Mouse (Mus musculus) heart, embryonic 13.5 days (tissue): ENCODE measurements at regions not wholly inside any gene's neighbourhood (a gene's known extent, or its start where the extent isn't known, plus 50 kb on each side); places are given as distances from the start of the nearest gene placed in this dataset.

Experiments
- ATAC-seq: fragments of 200-750 bp; cut with Nextera tagmentation; 2 replicates; pipeline ENCODE4 v1.8.0; 2017; ENCODE audit warnings: moderate TSS enrichment; ENCODE audit not compliant: insufficient number of reproducible peaks, low FRiP score, low TSS enrichment; ENCODE audit errors: extremely low read depth
- H3K27ac ChIP-seq: fragments of 300-500 bp; sonication (generic); replicated peaks from 2 replicates; pipeline ENCODE4 v1.5.1; 2015; ENCODE audit warnings: moderate library complexity, mild to moderate bottlenecking, inconsistent platforms
- H3K27me3 ChIP-seq: fragments of 300-500 bp; sonication (generic); replicated peaks from 2 replicates; pipeline ENCODE4 v1.6.1; 2015; ENCODE audit warnings: mild to moderate bottlenecking, inconsistent platforms
- H3K36me3 ChIP-seq: fragments of 300-500 bp; sonication (generic); 2 replicates; pipeline ENCODE4 v1.6.1; 2015; ENCODE audit warnings: mild to moderate bottlenecking, inconsistent platforms
- H3K4me1 ChIP-seq: fragments of 300-500 bp; sonication (generic); 2 replicates; pipeline ENCODE4 v1.6.1; 2015; ENCODE audit warnings: inconsistent platforms
- H3K4me2 ChIP-seq: fragments of 300-500 bp; sonication (generic); 2 replicates; pipeline ENCODE4 v1.6.1; 2015; ENCODE audit warnings: inconsistent platforms, mild to moderate bottlenecking, moderate library complexity
- H3K4me3 ChIP-seq: fragments of 300-500 bp; sonication (generic); 2 replicates; pipeline ENCODE4 v1.5.1; 2015; ENCODE audit warnings: moderate library complexity, mild to moderate bottlenecking, inconsistent platforms
- H3K9ac ChIP-seq: fragments of 300-500 bp; sonication (generic); 2 replicates; pipeline ENCODE4 v1.6.1; 2015; ENCODE audit warnings: inconsistent platforms, mild to moderate bottlenecking, moderate library complexity
- H3K9me3 ChIP-seq: fragments of 300-500 bp; sonication (generic); 2 replicates; pipeline ENCODE4 v1.6.1; 2016; ENCODE audit warnings: inconsistent platforms
- WGBS: fragments of 180-500 bp; shearing (Covaris S2); methylation state at CpG from one replicate; pipeline ENCODE4 v1.1.7; 2015; ENCODE audit warnings: mixed read lengths; 5-methylcytosine and 5-hydroxymethylcytosine counted together

DNA sequence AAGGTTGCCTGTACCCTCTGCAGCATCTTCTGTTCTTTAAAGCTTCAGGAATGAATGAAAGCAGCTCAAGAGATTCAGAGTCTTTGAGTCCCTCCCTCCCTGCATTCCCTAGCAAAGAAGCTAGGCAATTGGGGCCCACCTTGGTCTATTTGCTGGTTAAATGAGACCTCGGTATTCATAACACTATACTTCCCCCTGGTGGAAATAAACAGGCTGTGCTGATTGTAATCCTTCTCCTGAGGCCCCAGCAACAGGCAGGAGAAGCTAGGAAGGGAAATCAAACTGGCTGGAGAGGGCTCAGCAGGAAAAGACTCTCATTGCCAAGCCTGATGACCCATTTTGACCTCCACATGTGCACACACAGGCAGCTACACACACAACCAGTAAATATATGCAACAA, 137.1 kb downstream of the Sh3bp4 start:
- H3K27me3 ChIP-seq = 0 out of 2 replicates have a peak, but pooled peaks cover 3% of the 10 kb centered on the region
- no peak for ATAC-seq
- no peaks in the 10 kb centered on the region for H3K36me3 ChIP-seq
- H3K9ac ChIP-seq = no peak overlapping the region
- H3K27ac ChIP-seq = no peak overlapping the region
- no peaks in the 10 kb centered on the region for H3K9me3 ChIP-seq
- 0% methylated on average over 1 of the region's 1 CpGs for WGBS
- H3K4me3 ChIP-seq = no peak overlapping the region
- no peaks in the 10 kb centered on the region for H3K4me1 ChIP-seq
- no peak overlapping the region for H3K4me2 ChIP-seq

DNA sequence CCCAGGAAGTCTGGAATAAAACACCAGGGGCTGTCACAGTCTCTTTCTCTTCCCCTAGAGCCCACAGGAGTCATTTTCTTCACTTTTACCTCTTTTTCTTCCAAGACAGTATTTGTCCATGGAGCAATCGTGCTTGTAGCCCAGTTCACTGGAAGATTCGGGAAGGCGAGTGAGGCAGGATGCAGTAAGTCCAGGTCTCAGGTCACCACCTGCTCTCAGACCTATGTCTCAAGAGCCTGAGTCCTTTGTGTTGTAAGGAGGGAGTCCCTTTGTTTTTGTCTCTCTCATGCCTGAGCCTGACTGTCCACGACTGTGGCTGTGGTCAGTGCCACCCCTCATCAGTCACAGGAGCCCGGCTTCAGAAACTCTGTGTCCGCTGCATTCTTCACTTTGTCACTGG, 140.9 kb downstream of the Sh3bp4 start:
- no peak overlapping the region for H3K9ac ChIP-seq
- H3K27ac ChIP-seq = no peak overlapping the region
- ATAC-seq = no peak
- H3K27me3 ChIP-seq = 0 out of 2 replicates have a peak, but pooled peaks cover 3% of the 10 kb centered on the region
- no peaks in the 10 kb centered on the region for H3K36me3 ChIP-seq
- no peak overlapping the region for H3K4me2 ChIP-seq
- 83% methylated on average over 6 of the region's 6 CpGs for WGBS
- no peaks in the 10 kb centered on the region for H3K4me1 ChIP-seq
- no peak overlapping the region for H3K4me3 ChIP-seq
- H3K9me3 ChIP-seq = no peaks in the 10 kb centered on the region

DNA sequence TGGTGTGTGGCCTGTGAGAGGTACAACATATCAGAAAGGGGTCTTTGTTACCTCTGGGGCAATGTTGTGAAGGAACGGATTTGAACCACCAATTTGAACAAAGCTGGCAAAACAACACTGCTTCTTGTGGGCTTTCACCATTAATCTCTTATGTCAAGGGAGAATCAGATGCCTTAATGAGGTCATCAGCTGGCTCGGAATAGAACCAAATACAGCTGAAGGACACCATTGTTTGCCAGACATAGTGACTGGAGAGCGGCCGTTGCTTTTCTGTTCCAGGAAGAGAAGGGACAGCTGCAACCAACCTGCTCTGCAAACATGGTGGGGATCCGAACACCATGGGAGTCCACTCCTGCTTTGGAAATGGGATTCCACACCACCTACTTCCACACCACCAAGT, 158.2 kb downstream of the Sh3bp4 start:
- H3K27ac ChIP-seq = no peak overlapping the region
- 0 out of 2 replicates have a peak, but pooled peaks cover 4% of the 10 kb centered on the region for H3K27me3 ChIP-seq
- no peak overlapping the region for H3K4me2 ChIP-seq
- peaks cover 12% of the 10 kb centered on the region for H3K9me3 ChIP-seq
- 67% methylated on average over 5 of the region's 5 CpGs for whole genome bisulfite sequencing
- no peaks in the 10 kb centered on the region for H3K36me3 ChIP-seq
- peaks cover 5% of the 10 kb centered on the region; the same call in 1 of the 2 replicates for H3K4me1 ChIP-seq
- no peak overlapping the region for H3K4me3 ChIP-seq
- H3K9ac ChIP-seq = no peak overlapping the region
- ATAC-seq = no peak

DNA sequence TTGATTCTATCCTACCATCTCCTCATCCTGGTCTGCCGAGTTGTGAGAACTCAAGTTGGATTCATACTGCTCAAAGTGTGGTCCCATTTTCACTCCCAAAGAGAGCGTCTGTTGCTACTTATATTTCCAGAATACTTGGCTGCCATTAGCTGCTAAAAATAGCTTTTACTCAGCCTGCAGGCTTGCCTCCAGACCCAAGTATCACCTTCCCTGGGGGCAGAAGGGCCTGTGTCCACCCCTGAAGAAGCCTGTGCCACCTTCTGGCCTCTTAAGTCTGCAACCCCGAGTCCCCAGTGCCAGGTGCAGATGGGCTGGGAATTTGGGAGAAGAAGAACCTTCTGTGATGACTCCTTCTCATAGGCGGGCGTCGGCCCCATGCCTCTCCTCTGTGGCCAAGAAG, 161.5 kb downstream of the Sh3bp4 start:
- H3K9ac ChIP-seq = no peak overlapping the region
- H3K4me2 ChIP-seq = no peak overlapping the region
- H3K27ac ChIP-seq = no peak overlapping the region
- no peaks in the 10 kb centered on the region for H3K36me3 ChIP-seq
- peaks cover under 1% of the 10 kb centered on the region; the same call in 1 of the 2 replicates for H3K9me3 ChIP-seq
- H3K27me3 ChIP-seq = 0 out of 2 replicates have a peak, but pooled peaks cover 9% of the 10 kb centered on the region
- no peak for ATAC-seq
- WGBS = 71% methylated on average over 6 of the region's 6 CpGs
- no peak overlapping the region for H3K4me3 ChIP-seq
- H3K4me1 ChIP-seq = peaks cover 5% of the 10 kb centered on the region; the same call in 1 of the 2 replicates

DNA sequence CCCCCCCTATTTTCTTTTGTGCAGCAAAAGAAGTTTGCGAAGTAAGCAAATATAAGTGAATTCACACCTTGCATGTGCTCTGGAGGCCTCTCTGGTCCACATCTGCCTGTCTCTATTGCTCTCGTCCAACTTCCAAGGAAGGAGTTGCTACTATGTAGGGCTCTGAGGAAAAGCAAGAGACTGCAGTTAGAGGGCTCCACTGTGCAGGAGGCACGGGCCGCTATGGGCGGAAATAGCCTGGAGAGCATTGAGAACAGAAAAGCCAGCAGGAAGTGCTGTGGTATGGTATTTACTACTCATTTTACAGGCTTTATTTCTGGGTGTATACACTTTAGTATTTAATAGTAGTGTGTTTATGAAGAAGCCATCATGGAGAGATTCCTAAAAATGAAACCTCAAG, 162.2 kb downstream of the Sh3bp4 start:
- Histone ChIP-seq H3K27me3 (peaks cover 10% of the 10 kb centered on the region; the same call in 1 of the 2 replicates), H3K4me2 (no peak overlapping the region), H3K36me3 (no peaks in the 10 kb centered on the region), H3K4me3 (no peak overlapping the region), H3K9ac (no peak overlapping the region), H3K27ac (no peak overlapping the region), H3K4me1 (peaks cover 5% of the 10 kb centered on the region; the same call in 1 of the 2 replicates), H3K9me3 (no peaks in the 10 kb centered on the region)
- no peak for ATAC-seq
- 57% methylated on average over 5 of the region's 5 CpGs for WGBS

DNA sequence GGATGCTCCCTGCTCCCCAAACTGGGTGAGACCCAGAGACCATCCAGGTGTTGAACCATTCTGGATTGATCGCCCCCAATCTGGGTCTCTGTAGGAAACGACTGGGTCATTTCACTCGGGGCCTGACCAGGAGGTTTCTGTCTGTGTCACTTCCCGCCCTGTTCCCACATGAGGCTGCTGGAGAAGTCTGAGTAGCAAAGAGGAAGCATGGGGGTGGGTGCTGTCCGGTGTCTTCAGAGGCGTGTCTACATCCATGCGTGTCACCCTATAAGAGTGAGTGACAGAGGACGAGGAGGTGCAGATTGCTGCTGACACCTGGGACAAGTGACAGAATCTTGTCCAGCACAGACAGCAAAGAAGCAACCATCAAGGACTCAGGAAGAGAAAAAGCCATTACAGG, 164.7 kb downstream of the Sh3bp4 start:
- no peak overlapping the region for H3K4me2 ChIP-seq
- 42% methylated on average over 8 of the region's 8 CpGs for WGBS
- H3K27me3 ChIP-seq = peaks cover 13% of the 10 kb centered on the region; the same call in 1 of the 2 replicates
- H3K9me3 ChIP-seq = no peaks in the 10 kb centered on the region
- peaks cover 5% of the 10 kb centered on the region; the same call in 1 of the 2 replicates for H3K4me1 ChIP-seq
- no peaks in the 10 kb centered on the region for H3K36me3 ChIP-seq
- H3K4me3 ChIP-seq = no peak overlapping the region
- no peak for ATAC-seq
- H3K9ac ChIP-seq = no peak overlapping the region
- H3K27ac ChIP-seq = no peak overlapping the region

DNA sequence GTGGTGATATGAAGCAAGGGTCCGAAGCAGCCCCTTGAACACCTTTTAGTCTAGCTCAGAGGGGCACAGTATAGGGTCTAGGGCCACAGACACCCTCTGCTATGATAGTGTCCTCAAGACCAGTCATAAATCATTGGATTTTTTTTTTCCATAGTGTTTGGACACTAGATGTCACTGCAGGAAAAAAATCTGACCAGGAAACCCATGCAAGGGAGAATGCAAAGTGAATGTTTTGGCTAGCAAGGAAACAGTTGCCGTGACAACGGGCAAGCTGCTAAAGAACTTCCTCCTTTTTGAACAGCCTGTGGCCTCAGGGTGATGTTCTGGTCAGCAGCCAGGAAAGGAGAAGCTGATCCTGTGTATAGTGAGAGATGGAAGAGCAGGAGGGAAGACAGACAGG, 165.1 kb downstream of the Sh3bp4 start:
- Histone ChIP-seq H3K4me1 (peaks cover 5% of the 10 kb centered on the region; the same call in 1 of the 2 replicates), H3K4me3 (no peak overlapping the region), H3K9ac (no peak overlapping the region), H3K9me3 (no peaks in the 10 kb centered on the region), H3K36me3 (no peaks in the 10 kb centered on the region), H3K27me3 (peaks cover 13% of the 10 kb centered on the region; the same call in 1 of the 2 replicates), H3K4me2 (no peak overlapping the region), H3K27ac (no peak overlapping the region)
- no peak for ATAC-seq
- 28% methylated on average over 3 of the region's 3 CpGs for WGBS

DNA sequence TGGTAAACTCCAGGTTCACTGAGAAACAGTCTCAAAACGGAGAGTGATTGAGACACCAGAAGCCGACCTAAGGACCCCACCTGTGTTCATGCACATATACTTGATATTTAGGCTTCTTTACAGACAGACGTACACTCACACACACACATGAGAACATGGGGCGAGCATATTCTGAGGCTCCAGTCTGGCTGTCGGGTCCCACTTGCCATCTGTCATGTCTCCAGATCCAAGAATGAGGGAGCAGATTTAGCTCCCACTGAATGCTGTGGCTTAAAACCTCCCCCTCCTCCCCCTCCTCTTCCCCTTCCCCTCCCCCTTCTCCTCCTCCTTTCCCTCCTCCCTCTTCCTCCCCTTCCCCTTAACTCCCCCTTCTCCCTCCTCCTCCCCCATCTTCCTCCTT, 167.5 kb downstream of the Sh3bp4 start:
- no peaks in the 10 kb centered on the region for H3K4me1 ChIP-seq
- H3K27me3 ChIP-seq = peaks cover 13% of the 10 kb centered on the region; the same call in 1 of the 2 replicates
- no peak for ATAC-seq
- no peak overlapping the region for H3K27ac ChIP-seq
- H3K9ac ChIP-seq = no peak overlapping the region
- WGBS = 63% methylated on average over 5 of the region's 5 CpGs
- no peak overlapping the region for H3K4me3 ChIP-seq
- H3K4me2 ChIP-seq = no peak overlapping the region
- H3K36me3 ChIP-seq = no peaks in the 10 kb centered on the region
- no peaks in the 10 kb centered on the region for H3K9me3 ChIP-seq

DNA sequence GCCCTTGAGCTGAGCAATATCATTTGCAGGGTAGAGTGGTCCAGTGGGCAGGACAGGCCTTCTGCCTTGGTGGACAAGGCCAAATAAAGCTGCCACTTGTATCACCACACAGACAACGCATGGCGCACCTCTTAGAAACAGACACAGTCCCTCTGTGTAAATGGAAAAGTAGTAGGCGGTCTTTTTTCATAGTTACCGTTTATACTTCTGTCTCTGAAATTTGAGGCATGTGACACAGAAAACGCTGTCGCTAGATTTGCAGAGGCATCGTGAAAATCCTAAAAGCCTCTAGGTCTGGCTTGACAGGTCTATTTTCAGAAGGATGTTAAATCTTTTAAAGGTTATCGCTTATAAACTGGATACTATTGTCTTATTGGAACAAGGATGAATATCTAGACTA, 174.4 kb downstream of the Sh3bp4 start:
- H3K36me3 ChIP-seq = no peaks in the 10 kb centered on the region
- no peak overlapping the region for H3K9ac ChIP-seq
- H3K9me3 ChIP-seq = peaks cover 12% of the 10 kb centered on the region; the same call in 1 of the 2 replicates
- no peak overlapping the region for H3K27ac ChIP-seq
- 0 out of 2 replicates have a peak, but pooled peaks cover 4% of the 10 kb centered on the region for H3K27me3 ChIP-seq
- no peak overlapping the region for H3K4me3 ChIP-seq
- ATAC-seq = no peak
- WGBS = 83% methylated on average over 8 of the region's 8 CpGs
- H3K4me1 ChIP-seq = no peaks in the 10 kb centered on the region
- no peak overlapping the region for H3K4me2 ChIP-seq

DNA sequence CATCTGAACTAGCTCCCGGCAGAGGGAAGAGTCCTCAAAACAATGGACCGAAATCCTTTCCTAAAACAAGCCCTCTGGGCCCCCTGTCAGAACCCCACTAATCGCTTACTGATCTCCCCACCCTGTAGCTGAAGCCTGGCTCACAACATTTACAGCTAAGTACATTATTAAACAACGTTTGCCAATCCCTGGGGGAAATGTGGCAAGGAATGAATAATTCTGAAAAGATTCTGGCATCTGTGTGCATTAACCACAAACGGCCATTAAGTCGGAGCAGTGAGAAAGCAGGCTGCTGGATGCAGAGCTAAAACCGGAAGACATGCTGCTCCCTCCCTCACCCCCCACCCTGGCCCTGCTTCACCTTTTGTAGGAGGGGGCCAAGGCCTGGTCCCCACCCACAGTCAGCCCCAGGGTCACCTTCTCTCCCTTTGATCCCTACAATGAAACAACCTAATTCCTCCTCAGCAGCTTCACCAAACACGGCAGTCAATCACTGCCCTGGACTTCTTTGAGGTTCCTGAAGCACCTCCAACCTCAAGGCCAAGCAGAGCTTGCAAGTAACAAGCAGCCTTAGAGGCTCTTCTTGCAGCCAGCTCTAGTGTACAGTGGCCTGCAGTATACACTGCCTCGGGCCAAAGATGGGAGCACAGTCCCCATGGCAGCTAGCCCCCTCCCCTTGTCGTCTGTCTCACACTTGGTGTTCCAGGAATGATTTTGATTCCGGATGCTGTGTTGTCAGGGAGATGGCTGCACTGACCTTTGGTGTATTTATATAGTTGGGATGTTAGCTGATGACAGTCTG, 175.2 kb downstream of the Sh3bp4 start:
- no peaks in the 10 kb centered on the region for H3K4me1 ChIP-seq
- 55% methylated on average over 11 of the region's 11 CpGs for WGBS
- ATAC-seq = no peak
- H3K27me3 ChIP-seq = no peaks in the 10 kb centered on the region
- peaks cover 12% of the 10 kb centered on the region; the same call in 1 of the 2 replicates for H3K9me3 ChIP-seq
- no peak overlapping the region for H3K27ac ChIP-seq
- H3K4me3 ChIP-seq = no peak overlapping the region
- no peak overlapping the region for H3K4me2 ChIP-seq
- no peaks in the 10 kb centered on the region for H3K36me3 ChIP-seq
- H3K9ac ChIP-seq = no peak overlapping the region

DNA sequence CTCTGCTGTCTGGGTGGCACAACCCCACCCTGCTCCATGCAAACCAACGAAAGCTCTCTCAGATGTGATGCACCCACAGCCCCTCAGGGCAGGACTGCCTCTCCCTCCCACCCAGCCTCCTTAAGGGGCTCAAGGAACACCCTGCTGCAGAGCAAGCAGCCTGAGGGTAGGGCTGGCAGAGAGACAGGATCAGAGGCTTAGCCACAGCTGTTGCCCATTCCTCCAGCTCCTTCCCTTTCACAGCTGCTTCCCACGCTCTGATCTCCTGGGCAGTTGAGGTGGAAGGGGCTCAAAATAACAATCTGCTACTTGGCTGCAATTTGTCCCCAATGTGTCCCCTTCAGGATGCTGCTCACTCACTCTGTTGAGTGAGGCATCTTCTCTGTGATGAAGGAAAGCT, 181.5 kb downstream of the Sh3bp4 start:
- Histone ChIP-seq H3K4me1 (no peaks in the 10 kb centered on the region), H3K36me3 (no peaks in the 10 kb centered on the region), H3K4me2 (no peak overlapping the region), H3K27ac (no peak overlapping the region), H3K27me3 (peaks cover 5% of the 10 kb centered on the region; the same call in 1 of the 2 replicates), H3K4me3 (no peak overlapping the region), H3K9ac (no peak overlapping the region), H3K9me3 (peaks cover 10% of the 10 kb centered on the region; the same call in 1 of the 2 replicates)
- WGBS = 39% methylated on average over 2 of the region's 2 CpGs
- no peak for ATAC-seq

DNA sequence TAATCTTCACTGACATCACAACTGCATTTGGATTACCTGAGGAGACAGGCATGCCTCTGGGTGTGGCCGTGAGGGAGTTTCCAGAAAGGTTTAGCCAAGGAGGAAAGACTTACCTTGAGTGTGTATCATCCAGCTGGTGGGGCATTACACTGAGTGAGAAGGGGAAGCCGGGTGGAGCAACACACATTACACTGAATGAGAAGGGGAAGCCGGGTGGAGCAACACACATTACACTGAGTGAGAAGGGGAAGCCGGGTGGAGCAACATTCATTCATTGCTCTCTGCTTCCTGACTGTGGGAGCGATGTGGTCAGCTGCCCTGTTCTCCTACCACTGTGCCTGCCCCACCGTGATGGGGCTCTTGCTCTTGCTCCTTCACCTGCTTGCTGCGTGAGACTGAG, 182.3 kb downstream of the Sh3bp4 start:
- no peak overlapping the region for H3K9ac ChIP-seq
- no peaks in the 10 kb centered on the region for H3K36me3 ChIP-seq
- WGBS = 77% methylated on average over 7 of the region's 7 CpGs
- H3K9me3 ChIP-seq = 0 out of 2 replicates have a peak, but pooled peaks cover 3% of the 10 kb centered on the region
- H3K4me3 ChIP-seq = no peak overlapping the region
- ATAC-seq = no peak
- H3K4me1 ChIP-seq = no peaks in the 10 kb centered on the region
- H3K27ac ChIP-seq = no peak overlapping the region
- peaks cover 5% of the 10 kb centered on the region; the same call in 1 of the 2 replicates for H3K27me3 ChIP-seq
- no peak overlapping the region for H3K4me2 ChIP-seq
